Mouse (Mus musculus): ENCODE data around the gene Ctso. TPM values are rescaled to one million over a fixed set of nuclear protein-coding genes. Genes with fewer than 3 reads are reported as not detected.

Gene Ctso
- polyA plus RNA-seq, 1 experiment from 2014 or later = 13.6 TPM

DNA sequence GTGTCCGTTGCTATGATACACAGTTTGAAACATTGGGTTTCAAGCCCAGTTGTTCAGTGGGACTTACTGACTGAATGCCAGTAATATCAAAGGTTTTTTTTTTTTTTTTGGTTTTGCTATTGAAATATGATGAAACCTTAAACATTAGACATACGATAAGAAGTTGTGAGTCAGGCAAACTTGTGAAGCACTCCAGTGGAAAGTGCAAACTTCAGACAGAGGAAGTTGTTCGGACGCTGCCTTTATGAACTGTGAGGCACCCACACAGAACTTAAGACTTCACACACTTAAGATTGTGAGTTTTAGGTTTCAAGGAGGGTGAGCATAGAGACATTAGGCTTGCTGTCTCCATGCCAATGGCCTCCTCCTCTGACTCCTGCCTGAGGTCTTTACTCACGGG is 49.2 kb downstream of the Ctso start:
- Histone ChIP-seq H3K27me3 (replicated peaks; ENCODE audit: control insufficient read depth, insufficient read depth, low read length) (no peaks in the 10 kb centered on the region), H3K36me3 (ENCODE audit: control insufficient read depth, insufficient read depth, low read length) (no peaks in the 10 kb centered on the region), H3K9me3 (ENCODE audit: control insufficient read depth, low read length) (no peaks in the 10 kb centered on the region), H3K4me2 (ENCODE audit: low read length) (no peak overlapping the region), H3K4me3 (ENCODE audit: low read length) (no peak overlapping the region), H3K4me1 (ENCODE audit: control insufficient read depth, insufficient read depth, low read depth, low read length) (no peaks in the 10 kb centered on the region), H3K27ac (ENCODE audit: low read depth, low read length) (no peak overlapping the region), H3K9ac (ENCODE audit: low read depth, low read length) (no peak overlapping the region)
- no peak for ATAC-seq
- WGBS = 92% methylated on average over 5 of the region's 5 CpGs

- 92% methylated on average over 5 of the region's 5 CpGs for WGBS
- no peak within 1 kb of the TSS for H3K4me3 ChIP-seq (ENCODE audit: low read length)
- ATAC-seq = no peak
- H3K9me3 ChIP-seq (ENCODE audit: control insufficient read depth, low read length) = no peaks in the 10 kb centered on the region
- H3K27me3 ChIP-seq (replicated peaks; ENCODE audit: control insufficient read depth, insufficient read depth, low read length) = no peaks in the 10 kb centered on the region
- no peak within 1 kb of the TSS for H3K4me2 ChIP-seq (ENCODE audit: low read length)
- no peak within 1 kb of the TSS for H3K27ac ChIP-seq (ENCODE audit: low read depth, low read length)
- H3K9ac ChIP-seq (ENCODE audit: low read depth, low read length) = no peak within 1 kb of the TSS
- no peaks in the 10 kb centered on the region for H3K4me1 ChIP-seq (ENCODE audit: control insufficient read depth, insufficient read depth, low read depth, low read length)
- no peaks in the 10 kb centered on the region for H3K36me3 ChIP-seq (ENCODE audit: control insufficient read depth, insufficient read depth, low read length)
These were observed 49.6 kb downstream of the Ctso start, which contains the start of gene Asic5 for GRCm38 (mm10) chr3:81981990-81982389. Gene Asic5, plus strand, starts transcription at chr3:81982290.

- H3K4me1 ChIP-seq (ENCODE audit: control insufficient read depth, insufficient read depth, low read depth, low read length) = no peaks in the 10 kb centered on the region
- H3K27me3 ChIP-seq (replicated peaks; ENCODE audit: control insufficient read depth, insufficient read depth, low read length) = no peaks in the 10 kb centered on the region
- WGBS = 77% methylated on average over 8 of the region's 8 CpGs
- ATAC-seq = no peak
- H3K36me3 ChIP-seq (ENCODE audit: control insufficient read depth, insufficient read depth, low read length) = no peaks in the 10 kb centered on the region
- no peaks in the 10 kb centered on the region for H3K9me3 ChIP-seq (ENCODE audit: control insufficient read depth, low read length)
- H3K4me2 ChIP-seq (ENCODE audit: low read length) = no peak overlapping the region
- no peak overlapping the region for H3K9ac ChIP-seq (ENCODE audit: low read depth, low read length)
- no peak overlapping the region for H3K4me3 ChIP-seq (ENCODE audit: low read length)
- H3K27ac ChIP-seq (ENCODE audit: low read depth, low read length) = no peak overlapping the region
These were observed 50.9 kb downstream of the Ctso start for GRCm38 (mm10) chr3:81983120-81983895.

- no peak overlapping the region for H3K4me2 ChIP-seq (ENCODE audit: low read length)
- no peaks in the 10 kb centered on the region for H3K36me3 ChIP-seq (ENCODE audit: control insufficient read depth, insufficient read depth, low read length)
- H3K4me1 ChIP-seq (ENCODE audit: control insufficient read depth, insufficient read depth, low read depth, low read length) = no peaks in the 10 kb centered on the region
- no peaks in the 10 kb centered on the region for H3K9me3 ChIP-seq (ENCODE audit: control insufficient read depth, low read length)
- 30% methylated on average over 1 of the region's 1 CpGs for WGBS
- H3K27me3 ChIP-seq (replicated peaks; ENCODE audit: control insufficient read depth, insufficient read depth, low read length) = no peaks in the 10 kb centered on the region
- H3K27ac ChIP-seq (ENCODE audit: low read depth, low read length) = no peak overlapping the region
- no peak overlapping the region for H3K4me3 ChIP-seq (ENCODE audit: low read length)
- ATAC-seq = no peak
- H3K9ac ChIP-seq (ENCODE audit: low read depth, low read length) = no peak overlapping the region
These were observed 52.7 kb downstream of the Ctso start for GRCm38 (mm10) chr3:81985100-81985499.

- 98% methylated on average over 2 of the region's 2 CpGs for WGBS
- H3K9me3 ChIP-seq (ENCODE audit: control insufficient read depth, low read length) = no peaks in the 10 kb centered on the region
- no peak overlapping the region for H3K27ac ChIP-seq (ENCODE audit: low read depth, low read length)
- no peaks in the 10 kb centered on the region for H3K36me3 ChIP-seq (ENCODE audit: control insufficient read depth, insufficient read depth, low read length)
- no peak overlapping the region for H3K9ac ChIP-seq (ENCODE audit: low read depth, low read length)
- no peak overlapping the region for H3K4me3 ChIP-seq (ENCODE audit: low read length)
- ATAC-seq = no peak
- H3K27me3 ChIP-seq (replicated peaks; ENCODE audit: control insufficient read depth, insufficient read depth, low read length) = no peaks in the 10 kb centered on the region
- H3K4me1 ChIP-seq (ENCODE audit: control insufficient read depth, insufficient read depth, low read depth, low read length) = no peaks in the 10 kb centered on the region
- H3K4me2 ChIP-seq (ENCODE audit: low read length) = no peak overlapping the region
These were observed 53.7 kb downstream of the Ctso start for GRCm38 (mm10) chr3:81986103-81986502.

- H3K36me3 ChIP-seq (ENCODE audit: control insufficient read depth, insufficient read depth, low read length) = no peaks in the 10 kb centered on the region
- 93% methylated on average over 3 of the region's 3 CpGs for WGBS
- ATAC-seq = no peak
These were observed 55.2 kb downstream of the Ctso start for GRCm38 (mm10) chr3:81987628-81988027.

GRCm38 (mm10) chr3:81989692-81990141 is 57.3 kb downstream of the Ctso start:
- Histone ChIP-seq H3K4me3 (ENCODE audit: low read length) (no peak overlapping the region), H3K4me1 (ENCODE audit: control insufficient read depth, insufficient read depth, low read depth, low read length) (no peaks in the 10 kb centered on the region), H3K9ac (ENCODE audit: low read depth, low read length) (no peak overlapping the region), H3K27me3 (replicated peaks; ENCODE audit: control insufficient read depth, insufficient read depth, low read length) (no peaks in the 10 kb centered on the region), H3K27ac (ENCODE audit: low read depth, low read length) (no peak overlapping the region), H3K9me3 (ENCODE audit: control insufficient read depth, low read length) (no peaks in the 10 kb centered on the region; the same call in 1 of the 2 replicates), H3K36me3 (ENCODE audit: control insufficient read depth, insufficient read depth, low read length) (no peaks in the 10 kb centered on the region), H3K4me2 (ENCODE audit: low read length) (no peak overlapping the region)
- ATAC-seq = no peak
- WGBS = 49% methylated on average over 2 of the region's 2 CpGs

More at GRCm38 (mm10) chr3:81987628-81988027, 55.2 kb downstream of the Ctso start:
- no peaks in the 10 kb centered on the region for H3K27me3 ChIP-seq (replicated peaks; ENCODE audit: control insufficient read depth, insufficient read depth, low read length)
- H3K27ac ChIP-seq (ENCODE audit: low read depth, low read length) = no peak overlapping the region
- H3K4me1 ChIP-seq (ENCODE audit: control insufficient read depth, insufficient read depth, low read depth, low read length) = no peaks in the 10 kb centered on the region
- H3K9me3 ChIP-seq (ENCODE audit: control insufficient read depth, low read length) = no peaks in the 10 kb centered on the region
- no peak overlapping the region for H3K9ac ChIP-seq (ENCODE audit: low read depth, low read length)
- no peak overlapping the region for H3K4me2 ChIP-seq (ENCODE audit: low read length)
- no peak overlapping the region for H3K4me3 ChIP-seq (ENCODE audit: low read length)

DNA sequence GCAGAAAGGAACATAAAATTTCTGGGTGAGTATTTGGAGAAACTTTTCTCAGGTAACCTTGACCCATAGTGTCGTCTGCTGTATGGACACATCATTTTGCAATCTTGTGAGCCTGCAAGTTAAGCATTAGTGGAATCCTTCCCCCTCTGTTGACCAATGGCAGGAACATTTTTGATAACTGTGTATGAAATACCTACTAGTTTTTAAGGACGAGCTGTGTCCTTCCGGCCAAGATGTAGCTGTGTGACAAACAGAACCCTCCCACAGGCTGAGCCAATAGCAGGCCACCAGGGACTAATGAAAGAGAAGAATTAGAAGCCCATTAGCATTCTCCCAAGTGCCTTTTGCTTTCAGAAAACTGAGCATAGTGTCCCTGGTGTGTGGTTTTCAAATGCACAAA is 58.1 kb downstream of the Ctso start:
- no peak overlapping the region for H3K27ac ChIP-seq (ENCODE audit: low read depth, low read length)
- no peaks in the 10 kb centered on the region for H3K36me3 ChIP-seq (ENCODE audit: control insufficient read depth, insufficient read depth, low read length)
- H3K9ac ChIP-seq (ENCODE audit: low read depth, low read length) = no peak overlapping the region
- H3K9me3 ChIP-seq (ENCODE audit: control insufficient read depth, low read length) = no peaks in the 10 kb centered on the region; the same call in 1 of the 2 replicates
- H3K4me3 ChIP-seq (ENCODE audit: low read length) = no peak overlapping the region
- H3K4me1 ChIP-seq (ENCODE audit: control insufficient read depth, insufficient read depth, low read depth, low read length) = no peaks in the 10 kb centered on the region
- no peaks in the 10 kb centered on the region for H3K27me3 ChIP-seq (replicated peaks; ENCODE audit: control insufficient read depth, insufficient read depth, low read length)
- ATAC-seq = no peak
- no peak overlapping the region for H3K4me2 ChIP-seq (ENCODE audit: low read length)
- 76% methylated on average over 3 of the region's 3 CpGs for WGBS

- ATAC-seq = no peak
- 32% methylated on average over 4 of the region's 4 CpGs for WGBS
- no peaks in the 10 kb centered on the region for H3K36me3 ChIP-seq (ENCODE audit: control insufficient read depth, insufficient read depth, low read length)
- H3K4me2 ChIP-seq (ENCODE audit: low read length) = no peak overlapping the region
- no peaks in the 10 kb centered on the region for H3K27me3 ChIP-seq (replicated peaks; ENCODE audit: control insufficient read depth, insufficient read depth, low read length)
- H3K27ac ChIP-seq (ENCODE audit: low read depth, low read length) = no peak overlapping the region
- no peak overlapping the region for H3K4me3 ChIP-seq (ENCODE audit: low read length)
- no peak overlapping the region for H3K9ac ChIP-seq (ENCODE audit: low read depth, low read length)
- no peaks in the 10 kb centered on the region; the same call in 1 of the 2 replicates for H3K9me3 ChIP-seq (ENCODE audit: control insufficient read depth, low read length)
- H3K4me1 ChIP-seq (ENCODE audit: control insufficient read depth, insufficient read depth, low read depth, low read length) = no peaks in the 10 kb centered on the region
These were observed 63.0 kb downstream of the Ctso start for GRCm38 (mm10) chr3:81995371-81995770.
